Mouse (Mus musculus) ES-CJ7 (cell line): ENCODE data around the gene Iqsec3.

Experiments used
- DNase-seq: peaks from one replicate; pipeline ENCODE4 v3.0.0; 2011; ENCODE audit warnings: low read depth, low spot score

Iqsec3 gene

GRCm38 (mm10) chr6:121454549-121455494 lies 18.7 kb downstream of the Iqsec3 start:
- DNase-seq, result no peak

GRCm38 (mm10) chr6:121453776-121454175 lies 19.7 kb downstream of the Iqsec3 start:
- DNase-seq, result no peak

- no peak for DNase-seq
Observed at GRCm38 (mm10) chr6:121451703-121452102, 21.8 kb downstream of the Iqsec3 start.

GRCm38 (mm10) chr6:121440696-121441220 lies 32.7 kb downstream of the Iqsec3 start:
- no peak for DNase-seq

GRCm38 (mm10) chr6:121424830-121425229 lies 48.6 kb downstream of the Iqsec3 start:
- no peak for DNase-seq

GRCm38 (mm10) chr6:121424403-121424802 lies 49.1 kb downstream of the Iqsec3 start:
- DNase-seq, result no peak

GRCm38 (mm10) chr6:121412558-121413297 lies 60.8 kb downstream of the Iqsec3 start:
- peak; percentile 44 for DNase-seq

GRCm38 (mm10) chr6:121407571-121408011 lies 65.9 kb downstream of the Iqsec3 start:
- no peak for DNase-seq

- no peak for DNase-seq
Observed at GRCm38 (mm10) chr6:121405311-121405710, 68.2 kb downstream of the Iqsec3 start.

GRCm38 (mm10) chr6:121402661-121403244 lies 70.7 kb downstream of the Iqsec3 start:
- no peak for DNase-seq

- no peak for DNase-seq
Observed at GRCm38 (mm10) chr6:121401826-121402660, 71.4 kb downstream of the Iqsec3 start.

GRCm38 (mm10) chr6:121401140-121401539 lies 72.3 kb downstream of the Iqsec3 start:
- DNase-seq, result no peak

GRCm38 (mm10) chr6:121392610-121393252 lies 80.7 kb downstream of the Iqsec3 start:
- DNase-seq, result no peak

- DNase-seq, result no peak
Observed at GRCm38 (mm10) chr6:121385397-121385796, 88.1 kb downstream of the Iqsec3 start.

GRCm38 (mm10) chr6:121382071-121382470 lies 91.4 kb downstream of the Iqsec3 start:
- DNase-seq, result peak; percentile 39

GRCm38 (mm10) chr6:121380576-121380975 lies 92.9 kb downstream of the Iqsec3 start:
- DNase-seq, result no peak

- peak; percentile 47 for DNase-seq
Observed at GRCm38 (mm10) chr6:121378256-121378655, 95.2 kb downstream of the Iqsec3 start.

GRCm38 (mm10) chr6:121376159-121376558 lies 97.3 kb downstream of the Iqsec3 start:
- DNase-seq, result no peak

- DNase-seq, result no peak
Observed at GRCm38 (mm10) chr6:121371197-121371980, 102.1 kb downstream of the Iqsec3 start.

GRCm38 (mm10) chr6:121367099-121367498 lies 106.4 kb downstream of the Iqsec3 start:
- DNase-seq, result no peak
